Mouse (Mus musculus) kidney, postnatal 36 days (tissue): ENCODE data around the gene Pemt.

Experiments
- DNase-seq, 2 experiments: peaks; one replicate each; pipeline ENCODE4 v3.0.0; 2021 to 2022; ENCODE audit warnings: mixed read lengths in 2 of 2

Pemt gene

DNA sequence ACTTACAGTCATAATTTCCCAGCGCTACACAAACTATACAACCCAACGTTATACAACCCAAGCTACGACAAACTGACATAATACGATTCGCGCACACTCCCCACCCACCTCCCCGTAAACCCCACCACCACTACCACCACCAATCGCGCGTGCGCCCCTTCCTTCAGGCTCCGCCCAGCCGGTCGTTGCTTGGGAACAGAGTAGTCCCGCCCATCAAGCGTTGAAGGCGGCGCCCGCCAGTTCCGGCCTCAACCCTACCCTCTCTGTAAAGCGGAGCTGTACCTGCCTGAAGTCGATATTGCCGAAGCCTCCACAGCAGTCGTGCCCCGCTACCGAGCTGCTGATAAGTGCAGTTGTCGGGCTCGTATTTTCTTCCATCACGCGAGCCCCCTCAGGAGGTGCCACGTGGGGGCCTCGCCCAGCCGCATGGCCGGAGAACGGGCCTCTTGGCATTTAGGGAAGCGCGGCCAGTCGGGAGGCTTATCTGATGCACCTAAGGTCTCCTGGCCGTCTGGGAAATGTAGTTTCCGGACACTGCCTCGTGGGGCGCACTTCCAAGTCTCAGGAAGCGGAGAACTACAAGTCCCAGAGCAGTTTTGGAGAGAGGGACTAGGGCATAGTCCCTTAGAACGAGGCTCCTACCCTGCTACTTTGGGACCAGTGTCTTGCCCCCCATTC, at the start of gene Pemt:
Gene Pemt, minus strand, starts transcription at position 432 of the 678 bp plus-strand sequence.
- peak; percentile 96 to 98 for DNase-seq

DNA sequence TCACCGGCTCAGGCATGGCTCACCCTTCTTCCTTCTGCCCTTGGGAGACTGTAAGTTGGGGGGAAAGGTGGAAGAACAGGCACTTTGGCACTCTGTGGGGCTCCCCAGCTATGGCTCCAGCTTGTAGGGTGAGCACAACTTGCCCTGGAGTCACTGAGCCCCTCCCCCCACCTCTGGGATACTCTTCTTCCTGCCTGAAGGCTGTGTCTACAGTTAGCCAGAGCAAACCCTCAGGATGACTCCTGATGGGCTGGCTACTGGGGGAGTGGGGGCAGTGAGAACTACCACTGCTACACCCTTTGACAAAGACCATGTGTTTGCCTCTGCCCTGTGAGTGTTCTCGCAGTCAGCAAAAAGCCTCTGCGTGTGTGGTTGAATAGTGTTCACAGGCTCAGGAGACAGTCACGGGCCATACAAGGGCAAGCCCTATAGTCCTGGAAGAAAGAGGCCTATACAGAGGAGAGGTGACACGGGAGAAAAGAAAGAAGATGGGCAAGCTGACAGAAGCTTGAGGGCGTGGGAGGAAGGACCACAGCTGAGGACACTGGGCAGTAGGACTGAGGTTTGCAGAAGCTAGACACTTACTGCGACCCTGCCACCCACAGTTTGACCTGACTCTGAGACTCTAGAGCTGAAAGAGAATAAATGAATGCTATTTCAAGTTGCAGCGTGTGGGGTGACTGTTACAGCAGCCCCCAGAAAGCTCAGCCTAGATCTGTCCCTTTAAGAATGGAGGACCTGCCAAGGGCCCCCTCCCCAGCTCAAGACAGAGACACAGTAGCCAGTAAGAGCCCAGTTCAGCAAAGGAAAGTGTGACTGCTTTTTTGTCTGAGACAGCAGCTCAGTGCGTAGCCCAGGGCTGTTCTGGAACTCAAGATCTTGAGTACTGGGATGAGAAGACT, 48.9 kb upstream of the Pemt start:
- DNase-seq, result no peak

DNA sequence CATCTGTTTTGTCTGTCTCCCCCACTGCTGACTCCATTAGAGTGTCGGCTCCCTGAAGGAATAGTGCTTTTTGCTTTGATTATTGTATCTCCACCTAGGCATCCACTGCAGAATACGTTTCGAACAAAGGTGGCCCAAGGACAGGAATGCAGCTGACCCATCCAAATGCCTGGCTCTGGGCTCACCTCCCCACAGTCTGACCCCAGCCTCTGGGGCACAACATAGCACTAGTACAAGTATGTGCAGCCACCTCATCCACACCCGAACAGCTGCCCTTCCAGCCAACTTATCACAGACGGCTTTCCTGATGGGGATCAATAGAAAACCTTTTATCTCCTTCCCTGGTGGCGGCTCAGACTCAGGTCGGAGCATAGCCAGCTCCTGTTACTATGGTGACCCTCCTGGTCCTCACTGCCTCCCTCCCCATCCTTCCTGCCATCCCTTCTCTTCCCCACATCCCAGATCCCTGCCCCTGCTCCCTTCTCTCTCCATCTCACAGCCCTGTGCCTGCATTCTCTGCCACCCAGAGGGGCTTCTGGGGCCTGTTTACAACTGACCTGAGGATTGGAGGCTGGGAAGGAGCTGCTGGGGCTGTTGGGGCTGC, 47.8 kb upstream of the Pemt start:
- no peak for DNase-seq

DNA sequence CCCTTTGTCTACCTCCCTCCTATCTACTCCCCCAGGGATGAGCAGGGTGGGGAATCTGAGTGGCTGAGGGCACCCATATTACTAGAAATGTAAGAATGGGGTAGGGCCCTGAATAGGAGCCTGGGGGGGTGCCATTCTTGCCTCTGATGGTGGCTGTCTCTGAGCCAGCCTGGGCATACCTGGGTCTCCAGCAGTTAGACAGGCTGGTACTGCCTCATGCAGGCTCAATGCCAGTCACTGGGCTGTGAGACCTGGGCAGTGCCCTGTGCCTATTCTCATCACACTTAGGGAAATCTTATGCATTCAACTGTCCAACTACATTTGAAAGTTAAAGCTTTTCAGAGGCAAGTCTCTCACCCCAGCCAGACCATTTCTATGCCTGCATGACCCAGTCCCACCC, 46.9 kb upstream of the Pemt start:
- no peak for DNase-seq

DNA sequence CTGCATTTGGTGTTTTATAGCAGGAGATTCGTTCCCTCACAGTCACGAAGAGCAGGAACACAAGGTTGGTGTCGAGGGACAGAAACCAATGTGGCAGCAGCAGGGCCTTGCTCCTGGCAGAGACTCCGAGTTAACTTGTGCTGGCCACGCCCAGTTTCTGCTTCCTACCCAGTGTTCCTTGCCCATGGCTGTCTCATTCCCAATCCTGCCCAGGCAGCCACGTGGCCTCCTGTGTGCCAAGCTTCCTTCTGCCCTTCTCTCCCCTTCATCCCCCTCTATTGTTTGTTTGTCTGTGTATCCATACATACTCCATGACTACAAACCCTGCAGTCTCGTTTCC, 45.1 kb upstream of the Pemt start:
- no peak for DNase-seq

DNA sequence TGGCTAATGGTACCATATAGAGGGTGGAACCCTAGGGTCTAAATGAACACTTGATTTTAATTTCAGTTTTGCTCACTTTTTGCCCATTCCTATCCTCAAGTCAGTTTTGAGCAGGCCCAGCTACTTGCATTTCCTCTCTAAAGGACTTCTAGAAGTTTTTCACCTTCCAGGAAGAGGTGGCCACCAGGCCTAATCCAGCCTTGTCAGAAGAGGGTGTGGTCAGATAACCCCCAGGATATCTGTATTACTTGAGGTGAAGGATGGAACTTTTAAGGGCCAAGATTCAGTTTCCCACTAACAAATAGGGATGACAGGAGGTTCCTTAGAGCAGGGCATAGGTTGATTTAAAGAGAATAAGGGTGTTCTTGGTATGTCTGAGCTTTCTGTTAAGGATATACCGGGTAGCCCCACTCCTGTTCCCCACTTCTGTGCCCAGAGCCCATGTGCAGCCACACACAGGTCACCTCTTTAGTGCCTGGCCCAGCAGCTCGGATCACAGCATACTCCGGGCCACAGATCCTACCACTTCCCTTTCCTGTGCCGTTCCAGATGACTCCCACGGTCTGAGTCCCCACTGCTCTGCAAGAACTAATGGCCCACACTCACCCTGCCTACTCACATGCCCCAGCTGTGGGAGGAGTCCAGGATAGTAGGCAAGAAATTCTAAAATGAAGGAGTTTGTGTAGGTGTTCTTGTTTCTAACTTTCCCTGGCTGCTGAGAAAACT, 44.6 kb upstream of the Pemt start:
- DNase-seq, result no peak

DNA sequence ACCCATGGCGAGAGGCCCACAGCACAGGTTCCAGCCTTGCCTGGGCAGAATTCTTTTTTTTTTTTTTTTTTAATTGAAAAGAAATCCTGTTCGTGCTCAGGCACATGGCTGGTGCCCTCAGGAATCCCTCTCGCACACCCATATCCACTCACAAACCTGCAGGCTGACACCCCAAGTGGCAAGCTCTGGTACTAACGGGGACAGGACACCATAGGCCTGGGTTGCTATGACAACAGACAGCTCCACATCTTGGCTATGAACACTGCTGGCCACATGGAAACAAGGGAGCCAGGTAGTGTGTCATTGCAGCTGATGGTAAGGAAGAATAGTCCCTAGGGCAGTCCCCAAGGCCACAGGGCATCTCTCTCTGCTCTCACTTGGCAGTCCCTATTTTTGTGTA, 42.7 kb upstream of the Pemt start:
- DNase-seq, result no peak

DNA sequence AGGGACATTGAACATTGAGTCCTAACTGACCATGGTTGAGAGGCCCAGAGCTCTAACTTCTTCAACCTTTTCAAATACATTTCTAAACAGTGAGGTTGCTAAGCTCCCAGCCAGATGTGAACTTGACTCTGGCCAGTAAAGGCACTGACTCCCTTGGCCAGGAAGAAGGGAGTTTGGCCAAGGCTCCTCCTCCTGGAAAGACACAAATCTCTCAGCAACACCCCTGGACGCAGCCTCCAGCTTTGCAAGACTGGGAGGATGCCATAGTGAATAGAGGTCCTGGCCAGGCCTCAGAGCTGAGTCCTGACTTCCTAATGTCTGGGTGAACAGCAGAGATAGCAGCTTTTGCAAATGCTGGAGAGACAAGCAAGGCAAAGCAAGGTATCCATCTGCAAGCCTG, 40.4 kb upstream of the Pemt start:
- DNase-seq, result no peak

DNA sequence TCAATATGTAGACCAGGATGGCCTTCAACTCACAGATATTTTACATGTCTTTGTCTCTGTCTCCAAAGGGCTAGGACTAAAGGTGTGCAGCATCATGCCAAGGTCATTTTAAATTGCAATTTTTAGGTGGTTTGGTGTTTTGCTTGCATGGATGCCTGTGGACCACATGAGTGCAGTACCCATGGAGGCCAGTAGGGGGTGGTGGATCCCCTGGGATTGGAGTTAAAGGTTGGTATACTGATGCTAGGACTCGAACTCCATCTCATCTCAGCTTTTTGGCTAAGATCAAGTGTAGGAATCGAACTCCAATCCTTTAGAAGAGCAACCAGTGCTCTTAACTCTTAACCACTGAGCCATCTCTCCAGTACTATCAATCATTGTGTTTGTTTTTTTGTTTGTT, 38.3 kb upstream of the Pemt start:
- DNase-seq, result peak; percentile 47 to 84

DNA sequence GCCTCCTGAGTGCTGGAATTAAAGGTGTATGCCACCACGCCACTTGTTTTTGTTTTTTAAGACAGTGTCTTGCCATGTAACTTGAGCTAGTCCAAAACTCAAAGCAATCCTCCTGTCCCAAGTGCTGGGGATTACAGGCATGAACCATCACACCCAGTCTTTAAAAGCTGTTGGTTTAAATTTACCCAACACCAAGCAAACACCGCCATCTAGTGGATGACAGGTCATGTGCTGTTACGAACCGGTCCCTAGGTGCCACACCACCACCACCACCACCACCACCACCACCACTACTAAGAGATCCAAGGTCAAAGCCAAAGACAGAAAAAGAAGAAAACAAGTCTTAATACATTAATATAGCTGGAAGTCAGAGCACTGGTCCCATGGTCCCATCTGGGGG, 30.5 kb upstream of the Pemt start:
- DNase-seq, result peak; percentile 80 to 87

DNA sequence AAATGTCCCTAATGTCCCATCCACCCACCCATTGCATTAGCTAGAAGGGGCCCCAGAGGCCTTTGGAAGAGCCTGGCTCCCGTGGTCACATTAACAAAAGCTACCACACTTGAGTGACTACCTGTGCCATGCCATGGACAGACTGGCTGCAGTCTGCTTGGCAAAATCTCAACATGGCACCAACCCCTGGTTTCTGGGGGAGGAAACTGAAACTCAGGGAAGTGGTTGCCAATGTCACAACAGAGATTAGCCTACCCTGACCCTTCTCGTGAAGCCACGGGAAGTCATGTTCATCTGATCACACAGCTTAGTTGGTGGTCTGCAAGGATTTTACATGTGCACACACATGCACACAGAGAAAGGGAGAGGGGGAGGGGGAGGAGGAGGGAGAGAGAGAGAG, 29.9 kb upstream of the Pemt start:
- no peak for DNase-seq

DNA sequence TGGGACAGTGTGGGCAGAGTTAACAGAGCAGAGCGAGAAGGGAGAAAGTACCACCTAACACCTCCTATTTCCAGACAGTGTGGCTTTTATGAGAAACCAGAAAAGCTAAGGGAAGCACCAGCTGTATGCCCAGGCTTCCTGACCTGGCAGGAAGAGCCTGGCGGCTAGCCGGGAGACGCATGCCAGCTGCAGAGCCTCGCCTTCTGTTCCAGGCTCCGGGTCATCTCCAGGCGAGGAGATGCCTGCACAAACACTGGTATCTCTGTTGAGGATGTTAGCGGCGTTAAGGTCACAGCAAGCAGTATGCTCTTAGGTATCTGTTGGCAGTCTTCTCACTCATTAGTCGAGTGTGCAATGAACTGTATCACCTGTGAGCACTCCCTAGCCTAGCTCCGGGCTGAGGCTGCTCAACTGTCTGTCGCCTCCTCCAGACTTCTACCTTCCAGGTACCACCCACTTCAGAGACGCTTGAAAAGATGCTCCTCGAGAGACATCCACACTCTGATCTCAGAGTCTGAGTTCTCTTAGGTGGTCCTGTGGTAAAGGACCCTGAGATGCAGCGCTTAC, 27.7 kb upstream of the Pemt start:
- peak; percentile 46 to 48 for DNase-seq

DNA sequence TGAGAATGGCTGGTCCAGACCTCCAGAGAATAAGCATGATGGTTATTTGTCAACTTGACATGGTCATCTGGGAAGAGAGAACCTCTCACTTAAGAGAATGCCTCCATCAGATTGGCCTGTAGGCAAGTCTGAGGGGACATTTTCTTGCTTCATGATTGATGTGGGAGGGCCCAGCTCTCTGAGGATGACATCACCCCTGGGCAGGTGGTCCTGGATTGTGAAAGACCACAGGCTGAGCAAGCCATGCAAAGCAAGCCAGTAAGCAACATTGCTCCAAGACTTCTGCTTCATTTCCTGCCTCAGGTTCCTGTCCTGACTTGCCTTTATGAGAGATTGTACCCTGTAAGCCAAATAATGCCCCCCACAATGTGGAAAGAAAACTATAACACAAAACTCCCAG, 26.8 kb upstream of the Pemt start:
- no peak for DNase-seq

DNA sequence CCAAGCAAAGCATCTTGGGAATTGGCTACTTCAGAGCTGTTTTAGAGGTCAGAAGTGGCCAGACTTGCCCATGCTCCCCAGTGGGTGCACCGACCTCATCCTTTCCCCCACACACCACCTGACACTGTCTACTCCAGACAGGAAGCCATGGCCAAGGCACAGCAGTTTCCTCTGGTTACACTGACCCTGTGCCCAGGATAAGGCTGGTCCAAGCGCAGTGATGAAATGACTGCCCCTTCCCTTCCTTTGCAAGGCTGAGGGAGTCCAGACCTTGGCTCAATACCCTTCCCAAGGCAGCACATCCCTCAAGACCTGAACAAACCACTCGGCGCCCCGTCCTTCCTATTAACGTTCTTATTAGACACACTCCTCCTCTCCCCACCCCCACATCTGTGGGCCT, 24.9 kb upstream of the Pemt start:
- no peak for DNase-seq

DNA sequence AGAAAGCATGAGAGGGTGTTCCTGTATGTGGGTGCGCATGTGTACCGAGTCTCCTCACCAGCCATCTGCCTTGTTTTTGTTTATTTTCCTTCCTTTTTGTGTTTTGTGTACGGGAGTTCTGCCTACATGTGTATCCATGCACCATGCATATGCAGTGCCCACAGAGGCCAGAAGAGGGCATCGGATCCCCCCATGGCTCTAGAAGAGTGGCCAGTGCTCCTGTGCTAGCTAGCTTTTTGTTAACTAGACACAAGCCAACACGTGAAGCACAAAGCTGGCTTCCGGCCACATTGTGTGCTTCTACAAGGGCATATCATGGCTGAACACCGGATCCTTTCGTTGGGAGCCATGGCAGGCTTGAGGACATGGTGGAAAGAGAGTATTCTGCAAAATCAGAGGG, 24.3 kb upstream of the Pemt start:
- peak; percentile 61 to 79 for DNase-seq

DNA sequence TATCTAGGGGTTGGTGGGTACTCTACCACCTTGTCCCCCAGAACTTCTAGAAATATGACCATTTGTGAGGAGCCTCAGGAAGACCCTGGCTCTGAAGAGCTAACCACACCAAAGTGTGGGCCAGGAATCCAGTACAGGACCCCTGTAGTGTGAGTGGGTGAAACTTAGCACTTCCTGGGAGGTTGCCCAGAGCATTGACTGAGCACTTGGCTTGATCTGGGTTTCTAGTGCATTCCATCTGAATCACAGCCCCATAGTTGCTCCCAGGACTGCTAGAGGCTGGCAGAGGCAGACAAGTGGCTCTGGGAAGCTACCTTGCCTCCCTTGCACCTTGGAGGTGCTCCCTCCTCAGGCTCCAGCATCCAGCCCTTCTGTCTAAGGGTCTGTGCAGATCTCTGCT, 22.3 kb upstream of the Pemt start:
- no peak for DNase-seq

DNA sequence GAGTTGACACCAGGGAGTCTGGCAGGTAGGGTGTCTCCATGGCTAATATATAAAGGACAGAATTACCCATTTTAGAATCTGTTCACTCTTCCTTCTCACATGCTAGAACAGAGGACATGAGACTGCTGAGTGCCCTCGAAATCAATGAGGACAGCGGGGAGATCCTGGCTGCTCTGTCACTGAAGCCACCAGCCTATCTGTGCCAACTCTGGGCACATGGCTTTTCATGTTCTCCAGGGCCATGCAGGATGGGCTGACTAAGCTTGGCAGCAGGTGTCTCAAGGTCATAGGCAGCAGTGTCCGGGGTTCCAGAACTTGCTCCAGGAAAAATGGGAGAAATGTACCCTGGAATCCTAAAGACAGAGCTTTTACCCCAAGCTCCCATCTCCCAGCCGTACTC, 21.4 kb upstream of the Pemt start:
- no peak for DNase-seq

DNA sequence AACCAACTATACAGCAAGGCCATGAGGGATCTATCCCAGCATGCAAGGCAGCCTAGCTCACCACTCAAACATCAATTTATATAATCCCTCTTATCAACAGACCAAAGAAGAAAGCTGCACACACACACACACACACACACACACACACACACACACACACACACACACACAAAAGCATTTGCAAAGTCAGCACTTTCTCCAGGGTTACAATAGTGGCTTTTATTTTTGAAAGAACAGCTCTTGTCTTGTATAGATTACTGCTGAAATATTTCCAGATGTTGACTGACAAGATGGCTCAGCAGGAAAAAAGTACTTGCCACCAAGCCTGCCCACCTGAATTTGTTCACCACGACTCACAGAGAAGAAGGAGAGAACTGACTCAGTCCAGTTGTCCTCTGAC, 19.0 kb upstream of the Pemt start:
- DNase-seq, result no peak

DNA sequence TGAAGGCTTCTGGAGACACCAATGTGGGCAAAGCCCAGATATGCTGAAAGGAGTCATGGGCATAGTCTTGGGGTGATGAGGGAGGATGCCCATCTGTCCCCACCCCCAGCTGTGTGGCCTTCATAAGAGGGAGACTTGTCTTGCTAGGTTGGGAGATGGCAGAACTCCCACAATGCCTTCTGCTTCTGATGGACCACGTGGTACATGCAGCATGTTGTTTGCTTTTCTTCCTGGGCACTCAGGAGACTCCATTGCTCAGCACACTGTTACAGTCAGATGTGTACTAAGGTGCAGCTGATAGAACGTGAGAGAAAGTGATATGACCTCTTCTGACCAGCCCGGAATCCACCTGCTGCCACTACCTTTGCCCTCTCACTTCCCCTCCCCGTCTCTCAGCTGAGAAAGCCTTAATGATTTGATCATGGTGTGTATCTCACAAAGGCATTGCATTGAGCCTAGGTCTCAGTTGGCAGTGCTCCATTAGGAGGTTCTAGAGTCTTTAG, 15.3 kb upstream of the Pemt start:
- DNase-seq, result no peak

DNA sequence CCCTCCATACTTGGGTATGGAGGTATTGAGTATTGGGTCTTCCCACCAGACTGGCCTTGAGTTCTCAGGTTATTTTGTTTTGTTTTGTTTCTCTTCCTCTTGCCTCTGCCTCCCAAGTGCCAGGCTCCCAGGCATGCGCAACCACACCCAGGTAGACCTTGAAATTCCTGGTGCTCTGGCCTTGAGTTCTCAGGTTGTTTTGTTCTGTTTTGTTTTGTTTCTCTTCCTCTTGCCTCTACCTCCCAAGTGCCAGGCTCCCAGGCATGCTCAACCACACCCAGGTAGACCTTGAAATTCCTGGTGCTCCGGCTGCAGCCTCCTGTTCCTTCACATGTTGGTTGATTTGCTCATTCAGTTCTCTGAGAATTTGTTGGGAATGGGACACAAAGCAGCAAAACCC, 13.7 kb upstream of the Pemt start:
- no peak for DNase-seq

DNA sequence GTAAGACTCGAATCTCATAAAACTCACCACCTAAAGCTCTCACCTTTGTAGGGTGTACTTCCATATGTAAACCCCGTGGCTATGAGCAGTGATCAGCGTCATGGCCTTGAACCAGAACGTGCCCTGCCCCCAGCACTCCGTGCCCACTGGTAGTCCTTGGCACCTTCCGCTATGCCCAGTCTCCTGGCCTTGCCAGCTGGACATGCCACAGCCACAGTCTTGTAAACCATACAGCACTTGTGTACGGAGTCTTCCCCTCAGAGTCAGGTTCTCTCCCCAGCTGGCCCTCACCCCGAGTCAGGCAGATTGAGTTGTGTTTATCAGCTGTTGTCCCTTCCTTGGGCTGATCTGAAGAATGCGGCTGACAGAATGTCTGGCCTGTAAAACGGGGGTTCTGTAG, 12.2 kb upstream of the Pemt start:
- no peak for DNase-seq

DNA sequence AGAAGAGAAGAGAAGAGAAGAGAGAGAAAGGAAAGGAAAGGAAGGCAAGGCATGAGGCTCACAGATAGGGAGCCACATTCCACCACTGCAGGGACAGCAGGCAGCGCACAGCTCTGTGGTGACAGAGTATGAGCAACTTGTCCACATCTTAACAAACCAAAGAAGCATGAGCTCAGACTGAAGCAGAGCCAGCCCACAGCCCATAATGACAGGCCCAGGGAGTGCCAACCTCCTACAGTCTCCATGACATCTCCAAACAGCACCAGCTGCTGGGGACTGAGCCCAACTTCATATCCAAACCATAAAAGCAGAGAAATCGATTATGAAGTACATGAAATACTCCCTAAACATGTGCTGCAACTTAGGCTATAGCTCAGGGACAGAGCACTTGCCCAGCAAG, 11.7 kb upstream of the Pemt start:
- DNase-seq, result no peak

DNA sequence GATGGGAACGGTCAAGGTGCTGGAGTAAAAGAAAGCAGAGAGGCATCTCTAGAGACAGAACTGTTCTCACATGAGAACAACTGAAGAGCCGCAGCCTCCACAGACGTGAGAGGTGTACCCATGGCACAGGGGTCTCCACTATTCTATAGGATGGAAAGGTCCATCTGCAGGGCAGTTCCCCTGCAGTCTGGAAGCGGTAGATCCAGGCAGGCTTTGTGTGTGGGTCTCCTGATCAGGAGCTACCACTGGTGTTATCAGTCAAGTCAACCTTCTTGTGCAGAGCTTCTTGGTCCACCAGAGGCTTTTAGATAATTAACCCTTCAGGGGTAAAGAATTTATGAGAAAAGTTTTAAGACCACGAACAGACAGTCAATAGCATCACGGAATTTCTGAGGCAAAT, 10.2 kb upstream of the Pemt start:
- no peak for DNase-seq
